Mouse (Mus musculus) intestine, embryonic 14.5 days (tissue): ENCODE measurements around the gene Dohh. TPM values are rescaled to one million over a fixed set of nuclear protein-coding genes. Genes with fewer than 3 reads are reported as not detected.

ENCODE experiments used
- ATAC-seq: fragments of 200-750 bp; cut with Nextera tagmentation; replicated peaks from 2 replicates; pipeline ENCODE4 v1.8.0; 2017; ENCODE audit warnings: low read depth, moderate number of reproducible peaks, moderate TSS enrichment, moderate library complexity; ENCODE audit not compliant: low FRiP score, low TSS enrichment
- DNase-seq: peaks from one replicate; pipeline ENCODE4 v3.0.0-alpha.2; 2018; ENCODE audit warnings: low spot score
- H3K27ac ChIP-seq: fragments of 300-500 bp; sonication (generic); 2 replicates; pipeline ENCODE4 v1.5.1; 2014; ENCODE audit warnings: low read depth, mild to moderate bottlenecking, control low read depth
- H3K27me3 ChIP-seq: fragments of 300-500 bp; sonication (generic); replicated peaks from 2 replicates; pipeline ENCODE4 v1.6.1; 2014; ENCODE audit warnings: low read length, control low read depth; ENCODE audit not compliant: control insufficient read depth, insufficient read depth
- H3K36me3 ChIP-seq: fragments of 300-500 bp; sonication (generic); 2 replicates; pipeline ENCODE4 v1.6.1; 2014; ENCODE audit warnings: low read length, control low read depth; ENCODE audit not compliant: control insufficient read depth, insufficient read depth
- H3K4me1 ChIP-seq: fragments of 300-500 bp; sonication (generic); replicated peaks from 2 replicates; pipeline ENCODE4 v1.6.1; 2014; ENCODE audit warnings: low read length, control low read depth, mixed read lengths; ENCODE audit not compliant: control insufficient read depth, insufficient read depth
- H3K4me2 ChIP-seq: fragments of 300-500 bp; sonication (generic); 2 replicates; pipeline ENCODE4 v1.6.1; 2014; ENCODE audit warnings: low read length
- H3K4me3 ChIP-seq: fragments of 300-500 bp; sonication (generic); 2 replicates; pipeline ENCODE4 v1.5.1; 2014; ENCODE audit warnings: low read depth, low read length, control low read depth, mixed read lengths
- H3K9ac ChIP-seq: fragments of 300-500 bp; sonication (generic); 2 replicates; pipeline ENCODE4 v1.6.1; 2014; ENCODE audit warnings: mild to moderate bottlenecking, low read length
- H3K9me3 ChIP-seq: fragments of 300-500 bp; sonication (generic); 2 replicates; pipeline ENCODE4 v1.6.1; 2016; ENCODE audit warnings: low read length, control low read depth; ENCODE audit not compliant: control insufficient read depth
- WGBS: fragments of 180-500 bp; shearing (Covaris S2); extraction: QIAGEN DNeasy Blood & Tissue Kit; methylation state at CpG from one replicate; pipeline ENCODE4 v1.1.7; 2014; 5-methylcytosine and 5-hydroxymethylcytosine counted together
- polyA plus RNA-seq: library from polyadenylated mRNA; unstranded; fragments of >200 nt; fragmentation: Nextera tagmentation; extraction: Ambion mirVana; gene quantifications from 2 replicates; pipeline ENCODE4 v1.2.1, GENCODE M21; 2014

Dohh gene
- polyA plus RNA-seq, 1 experiment from 2014 or later: 70.7 TPM

DNA sequence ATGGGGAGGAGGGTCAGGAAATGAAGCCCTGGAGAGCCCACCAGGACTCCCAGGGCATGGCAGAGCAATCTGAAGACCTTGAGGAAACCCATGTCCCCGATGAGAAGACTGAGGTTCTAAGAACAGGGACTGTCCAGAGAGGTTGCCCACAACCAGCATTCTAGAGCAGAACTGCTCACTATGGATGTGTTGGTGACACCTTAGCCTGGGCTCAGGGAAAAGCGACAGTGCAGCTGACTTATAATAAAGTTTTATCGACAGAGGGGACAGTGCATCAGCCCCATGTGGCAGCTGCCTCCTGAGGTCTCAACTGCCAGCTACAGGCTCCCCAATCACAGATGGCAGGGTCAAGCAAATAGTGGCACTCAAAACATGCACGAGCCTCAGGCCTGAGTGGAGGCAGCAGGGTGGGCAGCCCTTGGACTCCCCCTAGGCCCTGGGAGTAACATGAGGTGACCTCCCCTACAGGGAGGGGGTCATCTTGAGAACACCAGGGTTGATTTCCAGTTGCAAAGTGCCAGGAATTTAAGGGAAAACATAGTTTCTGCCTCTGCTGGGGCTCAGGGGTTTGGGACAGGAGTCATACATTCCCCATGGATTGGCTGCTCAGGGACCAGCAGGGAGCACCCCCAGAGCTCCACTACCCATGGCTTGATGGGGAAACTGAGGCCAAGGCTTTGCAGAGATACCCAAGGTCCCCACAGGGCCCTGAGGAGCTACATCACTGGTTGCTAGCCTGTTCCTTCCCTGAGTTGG is 37.0 kb downstream of the Dohh start:
- no peak for DNase-seq
- ATAC-seq: no peak
- H3K9me3 ChIP-seq: no peaks in the 10 kb centered on the region
- H3K27ac ChIP-seq: no peak overlapping the region
- H3K36me3 ChIP-seq: peaks cover 7% of the 10 kb centered on the region; the same call in 1 of the 2 replicates
- no peak overlapping the region for H3K4me2 ChIP-seq
- H3K27me3 ChIP-seq: no peaks in the 10 kb centered on the region; the same call in 1 of the 2 replicates
- no peak overlapping the region for H3K9ac ChIP-seq
- 80% methylated on average over 4 of the region's 4 CpGs for WGBS
- peaks cover 43% of the 10 kb centered on the region for H3K4me1 ChIP-seq
- H3K4me3 ChIP-seq: no peak overlapping the region

DNA sequence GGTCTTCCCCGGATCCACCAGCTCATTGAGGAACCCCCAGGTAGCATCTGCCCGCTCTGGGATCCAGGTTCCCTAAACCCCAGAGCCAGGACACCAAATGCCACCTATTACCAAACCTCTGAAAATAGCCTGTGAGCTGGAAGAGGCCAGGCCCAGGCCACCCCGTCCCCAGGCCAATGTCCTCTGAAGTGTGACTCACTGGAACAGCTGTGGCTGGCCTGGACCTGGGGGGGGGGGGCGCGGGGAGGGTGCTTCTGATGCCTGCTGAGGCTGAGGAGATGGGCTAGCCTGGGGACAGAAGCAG is 37.5 kb downstream of the Dohh start:
- no peak overlapping the region for H3K27ac ChIP-seq
- H3K4me1 ChIP-seq: peaks cover 39% of the 10 kb centered on the region
- no peaks in the 10 kb centered on the region; the same call in 1 of the 2 replicates for H3K27me3 ChIP-seq
- peaks cover 7% of the 10 kb centered on the region; the same call in 1 of the 2 replicates for H3K36me3 ChIP-seq
- 88% methylated on average over 5 of the region's 5 CpGs for WGBS
- ATAC-seq (no peak), DNase-seq (no peak)
- no peak overlapping the region for H3K4me2 ChIP-seq
- H3K9me3 ChIP-seq: no peaks in the 10 kb centered on the region
- H3K9ac ChIP-seq: no peak overlapping the region
- no peak overlapping the region for H3K4me3 ChIP-seq

DNA sequence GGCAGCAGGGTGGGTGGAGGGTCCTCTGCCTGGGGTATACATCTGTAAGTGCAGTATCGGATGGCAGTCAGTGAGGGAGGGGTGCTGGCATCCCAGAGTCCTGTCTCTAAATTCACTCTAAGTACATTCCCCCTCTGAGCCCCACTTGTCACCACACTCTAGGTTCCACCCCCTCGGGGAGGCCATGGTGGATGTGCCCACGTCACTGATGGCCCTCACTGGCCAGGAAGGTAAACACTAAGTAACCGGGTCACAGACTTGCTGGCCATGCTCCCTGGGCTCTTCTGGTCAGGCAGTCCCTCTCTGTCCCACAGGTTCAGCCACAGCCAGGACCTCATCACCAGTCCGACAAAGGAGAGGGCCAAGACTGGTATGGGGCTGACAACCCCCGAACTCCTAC is 38.0 kb downstream of the Dohh start:
- Histone ChIP-seq H3K4me1 (peaks cover 35% of the 10 kb centered on the region), H3K27ac (no peak overlapping the region), H3K4me3 (no peak overlapping the region), H3K36me3 (peaks cover 7% of the 10 kb centered on the region; the same call in 1 of the 2 replicates), H3K27me3 (no peaks in the 10 kb centered on the region; the same call in 1 of the 2 replicates), H3K9me3 (no peaks in the 10 kb centered on the region), H3K4me2 (no peak overlapping the region), H3K9ac (no peak overlapping the region)
- ATAC-seq (no peak), DNase-seq (peak; percentile 49)
- 74% methylated on average over 6 of the region's 6 CpGs for WGBS

DNA sequence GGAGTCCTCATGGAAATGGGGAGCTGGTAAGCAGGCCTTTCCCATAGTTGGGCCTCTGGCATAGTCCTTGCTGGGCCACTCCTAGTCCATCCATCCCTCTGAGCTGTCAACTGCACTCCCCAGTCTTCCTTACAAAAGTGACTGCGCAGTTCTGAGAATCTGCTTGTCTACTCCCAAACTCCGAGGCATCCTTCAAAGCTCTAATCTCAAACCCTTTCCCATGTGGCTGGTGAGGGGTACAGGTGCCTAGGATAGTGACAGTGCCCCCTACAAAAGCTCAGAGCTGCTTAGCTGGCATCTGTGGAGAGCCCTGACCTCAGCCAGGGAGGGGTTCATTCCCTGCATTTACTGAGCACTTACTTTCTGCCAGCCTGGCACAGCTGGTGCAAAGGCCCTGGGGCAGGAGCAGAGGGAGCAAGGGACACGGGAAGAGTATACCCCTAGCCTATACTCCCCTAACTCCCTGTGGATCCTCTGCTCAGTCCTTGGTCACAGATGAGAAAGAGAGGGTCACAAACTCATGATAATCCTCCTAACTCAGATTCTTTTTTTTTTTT is 38.5 kb downstream of the Dohh start:
- H3K4me1 ChIP-seq: peaks cover 29% of the 10 kb centered on the region
- no peak overlapping the region for H3K4me3 ChIP-seq
- ATAC-seq (no peak), DNase-seq (no peak)
- no peaks in the 10 kb centered on the region; the same call in 1 of the 2 replicates for H3K27me3 ChIP-seq
- H3K9ac ChIP-seq: no peak overlapping the region
- H3K27ac ChIP-seq: no peak overlapping the region
- WGBS: 89% methylated on average over 3 of the region's 3 CpGs
- H3K4me2 ChIP-seq: no peak overlapping the region
- H3K36me3 ChIP-seq: peaks cover 7% of the 10 kb centered on the region; the same call in 1 of the 2 replicates
- H3K9me3 ChIP-seq: no peaks in the 10 kb centered on the region

DNA sequence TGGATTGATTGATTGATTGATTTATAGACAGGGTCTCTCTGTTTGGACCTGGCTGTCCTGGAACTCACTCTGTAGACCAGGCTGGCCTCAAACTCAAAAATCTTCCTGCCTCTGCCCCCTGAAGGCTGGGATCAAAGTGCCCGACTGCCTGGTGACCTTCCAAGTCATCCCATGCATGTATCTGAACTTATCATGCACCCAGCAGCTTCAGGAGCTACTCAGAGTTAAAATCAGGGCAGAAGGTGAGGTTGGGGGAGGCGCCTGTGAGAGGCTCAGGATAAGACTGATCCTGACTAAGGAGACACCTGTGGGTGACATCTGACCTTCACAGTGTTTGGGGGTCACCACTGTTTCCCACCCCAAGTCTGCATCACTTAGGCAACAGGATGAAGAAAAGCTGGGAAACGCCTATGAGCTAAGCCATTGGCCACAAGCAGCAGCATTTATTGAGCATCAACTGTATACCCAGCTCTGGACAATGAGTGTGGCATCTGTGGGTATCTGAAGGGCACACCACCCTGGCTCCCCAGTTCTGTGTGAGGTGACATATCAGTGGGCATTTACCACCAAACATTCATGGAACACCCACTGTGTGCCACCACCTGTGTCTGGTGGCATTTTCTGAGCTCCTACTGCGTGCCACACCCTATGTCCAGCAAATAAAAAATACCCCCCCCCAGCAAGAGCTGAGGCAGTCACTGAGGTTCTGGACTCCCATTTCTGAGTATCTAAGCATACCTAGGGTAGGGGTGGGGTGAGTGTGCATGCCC is 39.4 kb downstream of the Dohh start:
- Histone ChIP-seq H3K4me2 (peak overlapping the region; percentile 75), H3K4me1 (peaks cover 26% of the 10 kb centered on the region), H3K27me3 (peaks cover 3% of the 10 kb centered on the region; the same call in 1 of the 2 replicates), H3K27ac (peak overlapping the region; percentile 51; the same call in 1 of the 2 replicates), H3K4me3 (no peak overlapping the region), H3K9me3 (no peaks in the 10 kb centered on the region), H3K9ac (peak overlapping the region; percentile 40), H3K36me3 (peaks cover 7% of the 10 kb centered on the region; the same call in 1 of the 2 replicates)
- 69% methylated on average over 4 of the region's 4 CpGs for WGBS
- DNase-seq: peak; percentile 50
- no peak for ATAC-seq

DNA sequence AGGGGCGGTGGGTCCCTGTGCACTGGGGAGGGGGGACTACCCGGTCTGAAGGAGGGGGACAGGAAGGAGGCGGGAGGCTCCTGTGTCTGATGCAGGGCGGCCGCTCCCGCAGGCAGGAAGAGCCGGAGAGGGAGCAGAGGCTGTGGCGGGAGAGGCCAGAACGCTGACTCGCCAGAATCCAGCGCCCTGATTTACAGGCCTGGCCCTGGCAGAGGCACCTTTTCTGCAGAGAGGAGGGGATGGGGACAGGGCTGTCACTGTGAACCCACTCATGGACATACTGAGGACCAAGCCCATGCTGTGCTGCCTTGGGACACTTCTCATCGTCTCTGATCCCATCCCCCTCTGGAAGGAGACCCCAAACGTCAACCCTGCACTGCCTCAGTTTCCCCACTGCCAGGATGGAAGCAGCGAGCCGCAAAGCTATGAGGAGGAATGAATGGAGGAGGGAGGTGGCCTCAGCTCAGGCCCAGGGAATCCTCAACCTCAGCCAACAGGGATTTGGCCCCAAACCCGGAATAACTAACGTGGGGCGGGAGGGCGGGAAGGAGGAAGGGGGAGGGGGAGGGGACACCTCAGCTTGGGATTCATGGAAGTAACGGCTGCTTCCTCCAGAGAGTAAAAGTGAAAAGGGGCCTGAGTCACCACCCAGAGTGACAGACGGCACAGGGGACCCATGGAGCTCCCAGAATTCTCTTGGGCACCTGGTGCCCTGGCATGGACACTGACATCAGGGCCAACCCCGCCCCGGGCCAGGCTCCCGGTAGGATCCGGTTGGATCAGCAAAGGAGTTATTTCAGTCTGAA is 40.2 kb downstream of the Dohh start:
- WGBS: 8% methylated on average over 25 of the region's 25 CpGs
- Histone ChIP-seq H3K27me3 (peaks cover 3% of the 10 kb centered on the region; the same call in 1 of the 2 replicates), H3K4me3 (peak overlapping the region; percentile 58), H3K4me1 (peaks cover 23% of the 10 kb centered on the region), H3K36me3 (peaks cover 4% of the 10 kb centered on the region; the same call in 1 of the 2 replicates), H3K4me2 (peak overlapping the region; percentile 75), H3K27ac (peak overlapping the region; percentile 51; the same call in 1 of the 2 replicates), H3K9me3 (no peaks in the 10 kb centered on the region), H3K9ac (peak overlapping the region; percentile 40)
- ATAC-seq (0 out of 2 replicates have a peak, but pooled peaks have one; percentile 14), DNase-seq (peak; percentile 65)

DNA sequence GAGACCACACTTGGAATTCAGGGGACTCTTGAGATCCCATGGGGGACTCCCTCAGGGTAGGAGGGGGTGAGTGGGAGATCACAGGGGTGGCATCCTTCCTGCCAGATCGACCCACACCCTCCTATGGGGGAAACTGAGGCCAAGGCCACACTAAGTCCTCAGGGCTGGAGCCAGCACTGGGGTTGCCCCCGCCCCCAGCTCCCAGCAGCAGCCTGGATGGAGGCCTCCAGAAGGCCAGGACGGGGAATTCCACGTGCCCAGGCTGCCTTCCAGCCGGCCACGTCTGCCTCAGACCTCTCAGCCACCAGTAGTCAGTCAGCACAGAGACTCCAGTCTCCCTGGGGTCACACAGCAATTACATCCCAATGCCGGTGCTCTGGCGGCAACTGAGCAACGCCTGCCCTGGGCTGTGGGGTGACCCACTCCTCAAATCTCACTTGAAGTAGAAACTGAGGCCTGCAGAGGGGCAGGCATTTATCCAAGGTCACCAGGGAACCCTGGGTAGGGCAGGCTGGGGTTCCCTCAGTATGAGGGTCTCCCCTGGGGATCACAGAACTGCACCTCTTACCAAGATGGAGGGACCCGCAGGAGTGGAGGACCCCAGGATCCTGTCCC is 41.1 kb downstream of the Dohh start:
- 39% methylated on average over 10 of the region's 10 CpGs for WGBS

More for the DNA sequence above, 41.1 kb downstream of the Dohh start:
- ATAC-seq (no peak), DNase-seq (no peak)
- H3K4me2 ChIP-seq: peak overlapping the region; percentile 75
- no peak overlapping the region for H3K9ac ChIP-seq
- H3K27me3 ChIP-seq: peaks cover 3% of the 10 kb centered on the region; the same call in 1 of the 2 replicates
- H3K4me1 ChIP-seq: peaks cover 23% of the 10 kb centered on the region
- H3K36me3 ChIP-seq: no peaks in the 10 kb centered on the region; the same call in 1 of the 2 replicates
- H3K4me3 ChIP-seq: peak overlapping the region; percentile 58
- peak overlapping the region; percentile 51; the same call in 1 of the 2 replicates for H3K27ac ChIP-seq
- H3K9me3 ChIP-seq: no peaks in the 10 kb centered on the region
